Mouse (Mus musculus) thymus, adult 2 months (tissue): ENCODE measurements at regions not wholly inside any gene's neighbourhood (a gene's known extent, or its start where the extent isn't known, plus 50 kb on each side); places are given as distances from the start of the nearest gene placed in this dataset.

ENCODE experiments used
- DNase-seq: peaks from one replicate; pipeline ENCODE4 v3.0.0; 2021
- H3K27ac ChIP-seq: fragments of 200-500 bp; 2 replicates; pipeline ENCODE4 v1.5.1; 2012; ENCODE audit warnings: low read length, control low read depth; ENCODE audit not compliant: control insufficient read depth, insufficient read depth
- H3K27me3 ChIP-seq: fragments of 200-500 bp; 2 replicates; pipeline ENCODE4 v1.6.1; 2012; ENCODE audit warnings: mild to moderate bottlenecking, low read length, moderate library complexity, mixed read lengths; ENCODE audit not compliant: control insufficient read depth, insufficient read depth
- H3K36me3 ChIP-seq: fragments of 200-500 bp; 2 replicates; pipeline ENCODE4 v1.6.1; 2012; ENCODE audit warnings: mild to moderate bottlenecking, low read length, moderate library complexity; ENCODE audit not compliant: control insufficient read depth, insufficient read depth
- H3K4me1 ChIP-seq: fragments of 200-500 bp; replicated peaks from 2 replicates; pipeline ENCODE4 v1.6.1; 2012; ENCODE audit warnings: low read length; ENCODE audit not compliant: control insufficient read depth, insufficient read depth
- H3K4me3 ChIP-seq: fragments of 200-500 bp; 2 replicates; pipeline ENCODE4 v1.5.1; 2012; ENCODE audit warnings: mild to moderate bottlenecking, low read length, control low read depth, moderate library complexity; ENCODE audit not compliant: control insufficient read depth, insufficient read depth
- CTCF ChIP-seq: fragments of 200-500 bp; IDR thresholded peaks from 2 replicates; pipeline ENCODE4 v1.5.1; 2012; ENCODE audit warnings: mild to moderate bottlenecking, control low read depth, low read length, moderate library complexity, borderline replicate concordance; ENCODE audit not compliant: control insufficient read depth, poor library complexity, insufficient read depth; ENCODE audit errors: extremely low read depth
- POLR2A ChIP-seq: fragments of 200-500 bp; IDR thresholded peaks from 2 replicates; pipeline ENCODE4 v1.6.1; 2012; ENCODE audit warnings: mild to moderate bottlenecking, low read length, control low read depth, moderate library complexity; ENCODE audit not compliant: control insufficient read depth, poor library complexity, insufficient read depth; ENCODE audit errors: extremely low read depth
- WGBS: fragments of 180-500 bp; shearing (Covaris S2); methylation state at CpG from one replicate; pipeline ENCODE4 v1.1.7; 2018; 5-methylcytosine and 5-hydroxymethylcytosine counted together

DNA sequence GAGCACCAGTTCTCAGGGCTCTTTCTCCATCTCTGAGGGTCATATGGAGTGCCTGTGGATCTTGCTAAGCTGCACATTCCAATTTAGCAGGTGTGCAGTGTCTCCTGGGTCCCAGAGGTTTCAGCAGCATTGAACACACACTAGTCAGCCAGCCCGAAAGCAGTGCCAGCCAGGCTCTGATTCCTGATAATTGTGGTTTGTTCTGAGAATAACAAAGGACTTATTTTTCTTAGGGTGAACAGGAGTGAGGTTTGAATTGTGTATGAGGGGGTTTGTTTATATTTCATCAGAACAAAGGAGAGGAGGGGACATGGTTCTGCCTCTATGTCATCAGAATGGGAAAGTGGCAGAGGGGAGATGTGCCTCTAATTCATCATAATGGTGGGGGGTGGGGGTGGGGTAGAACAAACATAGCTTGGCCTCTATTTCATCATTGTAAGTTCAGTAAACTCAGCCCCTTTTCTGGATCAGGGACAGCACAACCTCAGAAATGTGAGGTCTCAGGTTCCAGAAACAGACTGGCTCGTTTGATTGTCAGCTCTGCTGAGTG is 191.8 kb upstream of the Nlrp1b start:
- DNase-seq = no peak
- Histone ChIP-seq H3K27ac (no peak overlapping the region), H3K4me3 (no peak overlapping the region), H3K36me3 (no peaks in the 10 kb centered on the region), H3K4me1 (no peaks in the 10 kb centered on the region), H3K27me3 (no peaks in the 10 kb centered on the region)
- 68% methylated on average over 2 of the region's 2 CpGs for WGBS
- no peak for TF ChIP-seq CTCF
- no peak for TF ChIP-seq POLR2A

DNA sequence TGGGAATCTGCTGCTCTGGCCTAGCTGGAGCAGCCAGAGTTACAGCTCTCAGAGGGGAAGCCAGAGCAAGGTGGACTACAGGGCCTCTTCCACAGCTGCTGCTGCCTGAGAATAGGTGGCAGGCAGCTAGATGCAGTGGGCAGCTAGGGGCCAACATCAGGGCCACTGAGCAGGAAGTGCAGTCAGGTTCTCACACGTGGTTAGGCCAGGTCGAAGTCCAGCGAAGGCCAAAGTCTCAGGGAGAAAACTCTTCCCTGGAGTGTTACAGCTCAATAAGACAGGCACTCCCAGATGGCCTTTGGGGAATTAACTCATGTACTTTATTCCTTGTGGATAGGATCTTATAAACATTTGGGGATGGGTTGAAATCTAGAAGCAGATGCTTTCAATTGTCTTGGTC is 192.7 kb upstream of the Nlrp1b start:
- H3K27me3 ChIP-seq = no peaks in the 10 kb centered on the region
- WGBS = 65% methylated on average over 3 of the region's 3 CpGs

DNA sequence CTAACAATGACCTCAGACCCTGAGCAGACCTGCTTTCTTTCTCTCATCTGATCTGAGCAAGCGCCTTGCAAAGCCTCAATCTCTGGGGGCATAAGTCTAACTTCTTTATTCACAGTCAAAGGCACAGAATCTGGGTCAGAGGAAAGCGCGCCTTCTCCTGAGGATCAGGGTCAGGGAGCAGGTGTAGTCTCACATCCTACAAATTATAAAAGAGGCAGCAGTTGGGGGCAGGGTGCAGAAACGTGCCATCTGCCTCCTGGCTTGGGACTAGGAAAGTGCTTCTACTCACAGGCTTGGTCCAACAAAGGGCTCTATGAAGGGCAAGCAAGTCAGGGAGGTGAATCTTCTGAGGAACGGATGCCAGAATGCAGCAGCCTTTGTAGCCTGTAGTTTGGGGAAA is 194.3 kb upstream of the Nlrp1b start:
- H3K4me1 ChIP-seq = no peaks in the 10 kb centered on the region
- no peak for DNase-seq
- H3K27ac ChIP-seq = no peak overlapping the region
- no peak for TF ChIP-seq CTCF
- TF ChIP-seq POLR2A = no peak
- WGBS = 90% methylated on average over 5 of the region's 5 CpGs
- H3K36me3 ChIP-seq = no peaks in the 10 kb centered on the region
- H3K4me3 ChIP-seq = no peak overlapping the region
- no peaks in the 10 kb centered on the region for H3K27me3 ChIP-seq

More for the DNA sequence above, 192.7 kb upstream of the Nlrp1b start:
- Histone ChIP-seq H3K4me3 (no peak overlapping the region), H3K36me3 (no peaks in the 10 kb centered on the region), H3K27ac (no peak overlapping the region), H3K4me1 (no peaks in the 10 kb centered on the region)
- TF ChIP-seq CTCF (no peak), POLR2A (no peak)
- no peak for DNase-seq

DNA sequence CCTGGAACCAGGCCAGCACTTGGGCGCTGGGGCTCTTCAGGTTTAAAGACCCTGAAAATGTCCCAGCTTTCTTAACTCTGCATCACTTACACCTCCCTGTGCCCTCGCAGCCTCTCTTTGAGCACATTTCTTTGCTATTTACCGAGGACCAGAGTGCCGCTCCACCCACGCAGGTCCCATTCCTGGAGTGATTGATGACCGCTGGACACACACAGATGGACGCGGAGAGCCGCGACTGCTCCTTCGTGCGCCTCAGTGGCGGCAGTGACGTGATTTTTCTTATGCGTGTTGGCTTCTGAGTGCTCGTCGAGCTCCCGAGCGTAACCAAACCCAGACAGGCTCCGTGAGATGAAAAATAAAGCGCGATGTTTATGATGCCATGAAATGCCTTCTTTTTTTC is 199.2 kb upstream of the Nlrp1b start:
- no peak overlapping the region for H3K27ac ChIP-seq
- H3K27me3 ChIP-seq = no peaks in the 10 kb centered on the region
- DNase-seq = no peak
- 96% methylated on average over 22 of the region's 22 CpGs for WGBS
- H3K4me3 ChIP-seq = no peak overlapping the region
- TF ChIP-seq CTCF (no peak), POLR2A (no peak)
- no peaks in the 10 kb centered on the region for H3K4me1 ChIP-seq
- no peaks in the 10 kb centered on the region for H3K36me3 ChIP-seq

DNA sequence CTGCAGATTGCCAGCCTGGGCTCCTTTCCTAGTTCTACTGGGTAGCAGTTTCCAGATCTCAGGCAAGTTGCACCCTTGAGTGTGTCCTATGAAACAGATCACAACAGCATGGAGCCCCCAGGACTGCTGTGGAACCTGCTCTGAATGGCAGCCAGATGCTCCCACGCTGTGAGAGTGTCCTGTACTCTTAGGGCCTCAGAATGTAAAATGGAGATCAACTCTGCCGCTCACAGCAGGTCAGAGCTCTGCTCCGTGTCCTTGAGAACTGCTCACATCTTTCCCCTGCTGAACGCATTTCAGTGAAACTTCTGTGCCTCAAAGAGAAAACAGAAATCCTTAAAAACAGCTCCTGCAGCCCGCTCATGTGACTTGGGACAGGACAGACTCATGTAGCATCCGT is 203.7 kb upstream of the Nlrp1b start:
- H3K27ac ChIP-seq = no peak overlapping the region
- no peaks in the 10 kb centered on the region for H3K27me3 ChIP-seq
- no peak for TF ChIP-seq CTCF
- DNase-seq = no peak
- no peak overlapping the region for H3K4me3 ChIP-seq
- 75% methylated on average over 6 of the region's 6 CpGs for WGBS
- no peaks in the 10 kb centered on the region for H3K36me3 ChIP-seq
- no peaks in the 10 kb centered on the region for H3K4me1 ChIP-seq

DNA sequence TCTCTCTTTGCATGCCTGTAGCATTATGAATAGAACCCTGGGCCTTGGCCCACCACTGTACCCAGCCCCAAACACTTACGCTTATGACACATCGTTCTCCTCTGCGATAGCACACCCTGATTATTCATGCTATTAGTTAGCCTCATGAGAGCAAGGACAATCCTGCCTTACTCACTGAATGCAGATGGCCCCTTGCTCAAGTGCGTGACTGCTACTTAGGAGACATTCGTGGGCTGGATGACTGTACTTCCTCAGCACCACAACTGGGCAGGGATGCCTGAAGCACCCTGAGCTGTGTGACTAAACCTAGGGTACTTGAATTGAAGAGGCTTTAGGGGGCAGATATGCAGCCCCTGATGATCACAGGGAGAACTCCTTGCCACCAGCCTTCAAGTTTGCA is 204.4 kb upstream of the Nlrp1b start:
- no peaks in the 10 kb centered on the region for H3K36me3 ChIP-seq
- whole genome bisulfite sequencing = 88% methylated on average over 5 of the region's 5 CpGs
- TF ChIP-seq CTCF = no peak
- TF ChIP-seq POLR2A = no peak
- H3K27me3 ChIP-seq = no peaks in the 10 kb centered on the region
- no peak overlapping the region for H3K27ac ChIP-seq
- no peak for DNase-seq
- no peak overlapping the region for H3K4me3 ChIP-seq
- no peaks in the 10 kb centered on the region for H3K4me1 ChIP-seq

DNA sequence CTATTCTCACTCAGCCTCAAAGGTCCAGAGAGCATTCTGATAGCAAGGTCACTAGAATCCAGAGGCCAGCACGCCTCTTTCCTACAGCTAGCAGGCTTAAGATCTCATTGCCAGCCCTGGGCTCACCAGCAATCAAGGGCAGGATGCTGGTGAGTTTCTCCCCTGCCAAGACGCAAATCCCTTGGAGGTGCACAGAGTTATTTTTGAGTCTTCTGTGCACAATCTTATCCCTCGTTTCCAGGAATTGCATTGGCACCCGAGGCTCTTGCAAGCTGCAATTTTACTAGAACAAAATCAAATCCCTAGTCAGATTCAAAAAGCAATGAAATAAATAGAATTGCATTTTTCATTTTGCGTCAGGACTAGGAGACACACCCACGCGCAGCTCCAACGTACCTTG is 205.2 kb upstream of the Nlrp1b start:
- H3K27me3 ChIP-seq = no peaks in the 10 kb centered on the region
- no peak for DNase-seq
- WGBS = 82% methylated on average over 8 of the region's 8 CpGs
- H3K27ac ChIP-seq = no peak overlapping the region
- H3K4me1 ChIP-seq = no peaks in the 10 kb centered on the region
- TF ChIP-seq POLR2A (no peak), CTCF (no peak)
- no peak overlapping the region for H3K4me3 ChIP-seq
- H3K36me3 ChIP-seq = no peaks in the 10 kb centered on the region
